ENCODE assay signal across 10 mouse cellular contexts in genomic region chr8:78237972-78238675, GRCm38 (mm10). TPM values are rescaled to one million over a fixed set of nuclear protein-coding genes. Genes with fewer than 3 reads are reported as not detected.
DNase-seq lines count a peak whose midpoint lies in the region; ATAC-seq and TF ChIP-seq lines count a peak whose summit lies in the region.
"Had no signal": no experiment of that assay in that cellular context is flagged by ENCODE, and none has a peak within 500 bp of the region (broad histone marks: within the 10 kb centered on the region; RNA-seq: fewer than 3 reads in every experiment).

No protein-coding gene starts in this region.

- DNase-seq in gastrocnemius, adult 18-20 months (ENCODE audit: low spot score): peak; percentile 16
- no peak for DNase-seq in gastrocnemius, postnatal 4 days (ENCODE audit: low spot score in 2 of 2)
- DNase-seq in liver, embryonic 13.5 days: no peak
- DNase-seq in liver, embryonic 11.5 days (ENCODE audit: low spot score): no peak
- no peak for DNase-seq in Patski (ENCODE audit: low read depth, low spot score)
- DNase-seq in mesoderm, embryonic 11.5 days (ENCODE audit: low read depth, low spot score): peak; percentile 12
- DNase-seq in thymus, postnatal 36 days: no peak
- DNase-seq in thymus, postnatal 0 days (ENCODE audit: low spot score): no peak

- ATAC-seq in liver, embryonic 13.5 days (ENCODE audit: low read depth): 0 out of 2 replicates have a peak, but pooled peaks have one; percentile 36
- ATAC-seq in liver, embryonic 11.5 days (replicated peaks; ENCODE audit: low FRiP score): no peak
- ATAC-seq in Patski: no peak
- ATAC-seq: midbrain, embryonic 15.5 days had no signal

- no peaks in the 10 kb centered on the region for H3K4me1 ChIP-seq in liver, embryonic 13.5 days (replicated peaks)
- no peaks in the 10 kb centered on the region for H3K4me1 ChIP-seq in liver, embryonic 11.5 days (replicated peaks; ENCODE audit: control insufficient read depth, insufficient read depth, low read length)
- H3K4me1 ChIP-seq: midbrain, embryonic 15.5 days; stomach, embryonic 15.5 days had no signal

- H3K4me3 ChIP-seq in liver, embryonic 13.5 days (replicated peaks): no peak overlapping the region
- H3K4me3 ChIP-seq in liver, embryonic 11.5 days (ENCODE audit: low read depth, low read length): no peak overlapping the region
- H3K4me3 ChIP-seq: midbrain, embryonic 15.5 days; stomach, embryonic 15.5 days had no signal

- CTCF ChIA-PET in Patski (lab: Charles Lee): interaction anchor here (0.9 to 1.9 kb wide), 3 partner anchors 9 to 446 kb away, joined by 3 to 4 read pairs (median 4); no protein-coding TSS in a partner anchor

- WGBS in liver, embryonic 13.5 days (ENCODE audit: insufficient replicate concordance): 19% methylated on average over 6 of the region's 6 CpGs
- 49% methylated on average over 6 of the region's 6 CpGs for WGBS in liver, embryonic 11.5 days

- no peaks in the 10 kb centered on the region for H3K27me3 ChIP-seq in liver, embryonic 13.5 days
- no peaks in the 10 kb centered on the region for H3K27me3 ChIP-seq in liver, embryonic 11.5 days (replicated peaks; ENCODE audit: control insufficient read depth, insufficient read depth, low read length)
- H3K27me3 ChIP-seq in Patski: peaks cover 50% of the 10 kb centered on the region
- H3K27me3 ChIP-seq: midbrain, embryonic 15.5 days; stomach, embryonic 15.5 days had no signal

- H3K9me3 ChIP-seq in liver, embryonic 13.5 days (replicated peaks): no peaks in the 10 kb centered on the region
- no peaks in the 10 kb centered on the region for H3K9me3 ChIP-seq in liver, embryonic 11.5 days (ENCODE audit: control insufficient read depth, low read length)
- H3K9me3 ChIP-seq: midbrain, embryonic 15.5 days; stomach, embryonic 15.5 days had no signal

- no peak overlapping the region for H3K9ac ChIP-seq in liver, embryonic 13.5 days
- no peak overlapping the region for H3K9ac ChIP-seq in liver, embryonic 11.5 days (ENCODE audit: low read depth, low read length)
- H3K9ac ChIP-seq: midbrain, embryonic 15.5 days; stomach, embryonic 15.5 days had no signal

- TF ChIP-seq CTCF in Patski (IDR thresholded peaks at IDR 0.05): peak; percentile 67

- H3K27ac ChIP-seq in liver, embryonic 13.5 days: no peak overlapping the region
- H3K27ac ChIP-seq in liver, embryonic 11.5 days (ENCODE audit: low read depth, low read length): no peak overlapping the region
- H3K27ac ChIP-seq: midbrain, embryonic 15.5 days; stomach, embryonic 15.5 days had no signal

- POLR2A ChIA-PET in Patski (lab: Charles Lee): no interaction called here

- no peak overlapping the region for H3K4me2 ChIP-seq in liver, embryonic 13.5 days
- H3K4me2 ChIP-seq in liver, embryonic 11.5 days: no peak overlapping the region
- H3K4me2 ChIP-seq: midbrain, embryonic 15.5 days; stomach, embryonic 15.5 days had no signal

- H3K36me3 ChIP-seq in liver, embryonic 13.5 days: no peaks in the 10 kb centered on the region
- H3K36me3 ChIP-seq in liver, embryonic 11.5 days (ENCODE audit: control insufficient read depth, insufficient read depth, low read length): no peaks in the 10 kb centered on the region
- H3K36me3 ChIP-seq: midbrain, embryonic 15.5 days; stomach, embryonic 15.5 days had no signal

- in situ Hi-C loops in Patski (cut with MboI; ENCODE audit: low pct_unique_long_range_greater_than_20kb): loop anchor here (25.0 kb wide), 2 partner anchors 649 to 1049 kb away; partner anchors contain the start of gene Mmaa

RNA-seq across cellular contexts. Expression of gene Ttc29, which starts 25.0 kb away (rescaled TPM):
- total RNA-seq in gastrocnemius, adult 18-20 months (2021): not detected
- not detected for total RNA-seq in gastrocnemius, postnatal 4 days (2021)
- not detected in 2 replicates for polyA plus RNA-seq in liver, embryonic 13.5 days (2015; fragmentation: Nextera tagmentation; extraction: Ambion mirVana)
- not detected in 2 replicates for polyA plus RNA-seq in liver, embryonic 11.5 days (2014; fragmentation: Nextera tagmentation; extraction: Ambion mirVana)
- not detected for polyA plus RNA-seq in Patski (2021)
- 0.18 and 0.23 TPM in 2 replicates for polyA plus RNA-seq in thymus, postnatal 0 days (2015; fragmentation: Nextera tagmentation; extraction: Ambion mirVana)

Comparison
In these comparisons a context has a peak if more than half of its experiments do, and no peak if none do; other contexts are left out.
1. DNase-seq: peak in gastrocnemius, adult 18-20 months (single experiment) and mesoderm, embryonic 11.5 days (single experiment); none in gastrocnemius, postnatal 4 days (0 of 2), liver, embryonic 13.5 days (single experiment), liver, embryonic 11.5 days (single experiment), Patski (single experiment), thymus, postnatal 36 days (0 of 2) and thymus, postnatal 0 days (single experiment).